Mouse (Mus musculus): ENCODE measurements at regions not wholly inside any gene's neighbourhood (a gene's known extent, or its start where the extent isn't known, plus 50 kb on each side); places are given as distances from the start of the nearest gene placed in this dataset.

DNA sequence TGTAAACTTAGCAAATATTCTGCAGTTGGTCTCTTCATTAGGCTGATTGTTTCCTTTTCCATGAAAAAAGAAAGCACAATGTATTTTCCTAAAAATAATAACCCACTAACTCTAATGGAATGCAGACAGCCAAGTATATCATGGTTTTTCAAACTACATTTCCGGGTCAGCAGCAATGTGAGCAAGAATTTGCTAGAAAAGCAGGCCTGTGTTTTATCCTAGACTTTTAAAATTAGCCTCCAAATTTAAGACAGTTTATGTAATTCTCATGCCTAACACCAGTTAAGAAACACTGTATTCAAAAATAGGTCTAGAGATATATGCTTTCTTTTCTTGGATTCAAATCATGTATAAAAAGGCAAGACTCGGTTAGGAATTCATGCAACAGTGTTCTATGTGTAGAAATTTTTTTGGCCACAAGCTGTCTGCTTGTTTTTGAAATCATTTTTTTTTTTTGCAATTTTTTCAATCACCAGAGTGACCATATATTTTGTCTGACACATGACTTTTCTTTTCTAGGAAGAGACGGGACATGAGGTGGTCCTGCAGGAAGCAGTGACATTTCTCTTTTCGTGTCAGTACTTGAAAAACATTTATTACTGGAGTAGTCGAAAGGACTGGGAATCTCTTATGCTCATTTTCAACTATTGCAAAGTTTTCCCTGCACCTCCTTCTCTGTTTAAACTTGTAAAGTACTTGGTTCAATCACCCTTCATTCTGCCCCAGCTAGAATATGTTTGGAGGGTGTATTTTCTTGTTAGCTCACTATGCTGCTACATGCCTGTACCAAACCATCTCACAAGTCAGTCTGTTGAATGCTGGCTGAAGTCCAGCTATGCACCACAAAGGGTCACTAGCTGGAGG is 59.9 kb upstream of the Alcam start:
- 64% methylated on average over 5 of the region's 5 CpGs for WGBS
- no peaks in the 10 kb centered on the region for H3K36me3 ChIP-seq (ENCODE audit: control insufficient read depth, insufficient read depth, low read length)
- no peak overlapping the region for H3K27ac ChIP-seq (replicated peaks; ENCODE audit: low read depth, low read length)
- H3K27me3 ChIP-seq (replicated peaks; ENCODE audit: control insufficient read depth, insufficient read depth, low read length): no peaks in the 10 kb centered on the region
- ATAC-seq (ENCODE audit: low read depth): no peak
- no peak overlapping the region for H3K4me2 ChIP-seq (ENCODE audit: low read depth, low read length)
- H3K4me1 ChIP-seq (ENCODE audit: control insufficient read depth, insufficient read depth, low read length): no peaks in the 10 kb centered on the region
- H3K9me3 ChIP-seq (ENCODE audit: control insufficient read depth, low read length): no peaks in the 10 kb centered on the region
- no peak overlapping the region for H3K9ac ChIP-seq (ENCODE audit: low read depth, low read length)
- H3K4me3 ChIP-seq (ENCODE audit: low read depth, low read length): no peak overlapping the region
- DNase-seq (ENCODE audit: low spot score): no peak

DNA sequence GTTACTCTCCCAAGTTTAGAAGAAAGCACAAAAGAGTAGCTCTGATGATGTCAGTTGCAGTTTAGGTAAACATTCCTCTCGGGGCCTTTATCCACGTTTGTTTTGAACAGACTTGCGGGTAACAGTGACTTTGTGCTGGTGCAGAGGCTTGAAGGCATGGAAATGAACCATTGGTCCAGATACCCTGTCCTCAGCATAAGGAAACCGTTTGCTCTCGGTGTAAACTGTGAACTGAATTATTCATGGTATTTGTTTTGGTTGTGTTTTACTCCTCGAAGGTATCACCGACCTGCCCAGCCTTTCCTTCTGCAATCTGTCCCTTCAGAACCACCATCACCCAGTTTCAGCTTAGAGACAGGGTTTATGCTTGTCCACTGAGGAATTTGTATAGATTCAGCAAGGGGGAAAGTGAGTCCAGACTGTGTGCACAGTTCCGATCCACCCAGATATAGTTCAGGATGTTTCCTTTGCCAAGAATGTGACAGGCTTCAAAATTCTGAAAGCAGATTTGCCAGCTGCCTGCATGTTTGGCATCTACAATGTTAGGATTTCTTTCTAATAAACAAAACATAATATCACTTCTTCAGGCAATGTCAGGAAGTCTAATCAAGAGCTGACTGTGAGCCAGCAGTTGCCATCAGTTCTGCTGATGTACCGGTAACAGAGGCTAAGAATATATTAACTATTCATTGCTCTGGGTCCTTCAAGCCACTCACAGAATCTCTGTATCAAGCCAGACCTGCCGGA is 54.9 kb upstream of the Alcam start:
- Histone ChIP-seq H3K4me2 (ENCODE audit: low read depth, low read length) (no peak overlapping the region), H3K9ac (ENCODE audit: low read depth, low read length) (no peak overlapping the region), H3K27me3 (replicated peaks; ENCODE audit: control insufficient read depth, insufficient read depth, low read length) (no peaks in the 10 kb centered on the region), H3K36me3 (ENCODE audit: control insufficient read depth, insufficient read depth, low read length) (no peaks in the 10 kb centered on the region), H3K4me3 (ENCODE audit: low read depth, low read length) (no peak overlapping the region), H3K9me3 (ENCODE audit: control insufficient read depth, low read length) (no peaks in the 10 kb centered on the region), H3K27ac (replicated peaks; ENCODE audit: low read depth, low read length) (peak overlapping the region; percentile 39; the same call in 1 of the 2 replicates), H3K4me1 (ENCODE audit: control insufficient read depth, insufficient read depth, low read length) (no peaks in the 10 kb centered on the region)
- DNase-seq (ENCODE audit: low spot score) (peak; percentile 46), ATAC-seq (ENCODE audit: low read depth) (no peak)
- WGBS: 44% methylated on average over 10 of the region's 10 CpGs

Measured in embryonic facial prominence, embryonic 14.5 days (tissue).